Mouse (Mus musculus) retina, embryonic 14.5 days (tissue): Measurements from ENCODE around the gene Pcgf5.
A peak's percentile ranks its signal among the peaks of the same experiment; 100 is the strongest.
"Not testable (repeated sequence)": the region's sequence is repeated elsewhere in the genome, so short reads cannot be mapped to it uniquely, and the experiment has no call there.

Experiments
- DNase-seq: peaks from one replicate; pipeline ENCODE4 v3.0.0-alpha.2; 2015; ENCODE audit warnings: low spot score

Pcgf5 gene

GRCm38 (mm10) chr19:36388502-36388901 is 40.4 kb downstream of the Pcgf5 start:
- no peak for DNase-seq

- no peak for DNase-seq
These were observed 42.6 kb downstream of the Pcgf5 start for GRCm38 (mm10) chr19:36390714-36391113.

- no peak for DNase-seq
These were observed 50.4 kb downstream of the Pcgf5 start for GRCm38 (mm10) chr19:36398500-36398899.

- no peak for DNase-seq
These were observed 60.4 kb downstream of the Pcgf5 start for GRCm38 (mm10) chr19:36408352-36409100.

- peak; percentile 91 for DNase-seq
These were observed 61.3 kb downstream of the Pcgf5 start for GRCm38 (mm10) chr19:36409280-36409860.

- no peak for DNase-seq
These were observed 61.8 kb downstream of the Pcgf5 start for GRCm38 (mm10) chr19:36409861-36410392.

GRCm38 (mm10) chr19:36419885-36420284 is 71.8 kb downstream of the Pcgf5 start:
- DNase-seq = no peak

GRCm38 (mm10) chr19:36427195-36427876 is 79.2 kb downstream of the Pcgf5 start:
- DNase-seq = no peak

GRCm38 (mm10) chr19:36428116-36428515 is 80.0 kb downstream of the Pcgf5 start:
- no peak for DNase-seq

- no peak for DNase-seq
These were observed 81.2 kb downstream of the Pcgf5 start for GRCm38 (mm10) chr19:36429354-36429753.

- DNase-seq = no peak
These were observed 85.1 kb downstream of the Pcgf5 start for GRCm38 (mm10) chr19:36433161-36433560.

GRCm38 (mm10) chr19:36439894-36440714 is 92.0 kb downstream of the Pcgf5 start:
- DNase-seq = peak; percentile 76

GRCm38 (mm10) chr19:36450997-36451608 is 103.0 kb downstream of the Pcgf5 start:
- DNase-seq = no peak

- DNase-seq = no peak
These were observed 103.6 kb downstream of the Pcgf5 start for GRCm38 (mm10) chr19:36451731-36452130.

GRCm38 (mm10) chr19:36452210-36452609 is 104.1 kb downstream of the Pcgf5 start:
- DNase-seq = not testable (repeated sequence)

- no peak for DNase-seq
These were observed 105.3 kb downstream of the Pcgf5 start for GRCm38 (mm10) chr19:36453451-36453850.

GRCm38 (mm10) chr19:36470106-36470505 is 122.0 kb downstream of the Pcgf5 start:
- DNase-seq = peak; percentile 56

GRCm38 (mm10) chr19:36471325-36471724 is 123.2 kb downstream of the Pcgf5 start:
- no peak for DNase-seq

- no peak for DNase-seq
These were observed 128.5 kb downstream of the Pcgf5 start for GRCm38 (mm10) chr19:36476596-36476995.

- no peak for DNase-seq
These were observed 129.0 kb downstream of the Pcgf5 start for GRCm38 (mm10) chr19:36477151-36477550.

- no peak for DNase-seq
These were observed 129.6 kb downstream of the Pcgf5 start for GRCm38 (mm10) chr19:36477684-36478083.

- no peak for DNase-seq
These were observed 142.8 kb downstream of the Pcgf5 start for GRCm38 (mm10) chr19:36490911-36491310.
